Mouse (Mus musculus) v-Abl transformed pro-B cells (cell line): ENCODE measurements around the gene Slco4c1.

Experiments used
- in situ Hi-C, 2 experiments: fragments of 400-800 bp; cut with MboI; formaldehyde crosslinking; loops; one replicate each; pipeline ENCODE4 v1.15.1; 2025; ENCODE audit not compliant: unreplicated experiment in 2 of 2

Slco4c1 gene

DNA sequence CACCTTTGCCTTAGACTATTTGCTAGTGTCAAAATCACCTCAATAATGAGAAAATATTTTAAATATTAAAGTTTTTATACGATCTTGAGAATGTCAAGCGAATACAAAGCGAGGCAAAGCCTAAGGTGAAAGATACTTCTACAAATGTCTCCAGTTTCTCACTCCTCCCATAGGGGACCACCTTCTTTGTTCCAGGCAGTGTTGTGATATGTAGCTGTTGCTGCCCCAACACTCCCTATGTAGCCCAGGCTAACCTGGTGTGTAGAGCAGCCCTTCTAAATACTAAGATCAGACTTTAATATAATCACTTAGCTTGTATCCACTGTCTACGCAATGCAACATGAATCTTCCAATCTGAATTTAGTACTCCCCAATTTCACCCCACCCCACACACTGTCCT is 97.8 kb downstream of the Slco4c1 start:
- in situ Hi-C loops: loop anchor here in 1 of 2 experiments (25.0 kb wide), 1 partner anchor 1512 kb away; no protein-coding TSS in a partner anchor

DNA sequence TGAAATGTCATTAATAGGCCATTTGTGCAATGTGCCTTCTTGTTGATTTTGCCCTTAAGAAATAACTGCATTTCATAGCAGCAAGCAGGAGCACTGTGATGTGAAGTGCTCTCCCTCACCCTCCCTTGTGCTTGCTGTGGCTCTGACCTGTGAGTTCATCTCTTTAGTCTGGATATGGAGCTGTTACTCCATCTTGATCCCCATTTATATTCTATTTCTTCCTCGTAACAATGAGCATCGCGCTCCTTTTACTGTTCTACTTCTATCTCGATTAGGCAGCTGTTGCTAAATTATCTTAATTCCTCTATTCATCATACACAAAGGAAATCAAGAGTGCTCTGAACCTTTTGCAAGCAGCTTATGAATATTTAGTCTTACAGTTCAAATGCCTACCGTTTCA is 98.3 kb downstream of the Slco4c1 start:
- in situ Hi-C loops: loop anchor here in 1 of 2 experiments (25.0 kb wide), 1 partner anchor 1511 kb away; no protein-coding TSS in a partner anchor

DNA sequence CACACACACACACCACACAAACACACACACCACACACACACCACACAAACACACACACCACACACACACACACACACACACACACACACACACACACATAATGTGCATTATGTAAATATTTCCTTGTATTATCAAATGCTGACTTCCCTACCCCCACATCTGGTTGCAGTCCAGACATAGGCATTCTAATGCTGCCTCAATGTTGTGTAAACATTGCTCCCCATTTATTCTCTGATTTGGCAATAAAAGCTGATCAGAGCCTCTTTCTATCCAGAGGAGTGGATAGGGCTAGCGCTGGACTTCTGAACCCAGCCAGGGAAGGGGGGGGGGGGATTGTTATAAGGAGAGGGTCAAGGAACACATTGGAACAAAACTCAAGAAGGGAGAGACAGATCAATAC is 101.7 kb downstream of the Slco4c1 start:
- in situ Hi-C loops: loop anchor here in 1 of 2 experiments (25.0 kb wide), 1 partner anchor 1508 kb away; no protein-coding TSS in a partner anchor

DNA sequence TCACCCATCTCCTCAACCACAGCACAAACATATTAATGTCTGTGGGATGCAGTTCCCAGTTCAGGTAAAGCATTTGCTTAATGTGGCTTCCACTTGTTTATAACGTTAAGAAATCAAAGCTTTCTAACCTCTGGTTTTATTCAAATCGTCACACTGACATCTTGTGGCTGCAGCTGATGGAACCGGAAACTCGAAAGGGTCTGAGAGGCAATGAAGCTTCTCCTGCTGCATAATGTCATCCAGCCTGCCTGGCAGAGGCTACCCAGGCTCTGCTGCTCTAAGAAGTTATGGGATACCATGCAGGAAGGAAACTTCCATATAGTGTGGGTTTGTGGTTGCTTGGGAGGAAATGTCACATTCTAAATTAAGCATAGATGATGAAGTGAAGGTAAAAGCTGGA is 103.7 kb downstream of the Slco4c1 start:
- in situ Hi-C loops: loop anchor here in 1 of 2 experiments (25.0 kb wide), 1 partner anchor 1506 kb away; no protein-coding TSS in a partner anchor

DNA sequence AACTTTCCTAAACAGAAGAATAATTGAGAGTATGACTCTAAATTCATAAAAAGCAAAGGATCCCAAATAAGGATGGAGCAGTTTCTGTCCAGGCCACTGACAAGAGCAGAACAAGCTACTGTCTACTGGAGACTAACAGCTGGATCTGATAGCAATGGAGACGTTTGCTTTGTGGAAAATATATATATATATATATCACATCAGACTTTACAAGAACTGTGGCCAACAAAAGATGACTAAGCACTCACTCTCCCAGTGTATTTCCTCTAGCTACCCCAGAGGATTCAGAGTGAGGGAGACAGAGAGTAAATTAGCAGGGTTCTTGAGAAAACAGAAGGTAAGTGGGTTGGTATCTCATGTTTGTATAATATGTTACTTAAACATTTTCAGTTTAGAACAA is 105.4 kb downstream of the Slco4c1 start:
- in situ Hi-C loops: loop anchor here in 1 of 2 experiments (25.0 kb wide), 1 partner anchor 1504 kb away; no protein-coding TSS in a partner anchor
